Mouse (Mus musculus): ENCODE results near the gene Slc25a35. TPM values are rescaled to one million over a fixed set of nuclear protein-coding genes. Genes with fewer than 3 reads are reported as not detected.
"Not testable (repeated sequence)": the region's sequence is repeated elsewhere in the genome, so short reads cannot be mapped to it uniquely, and the experiment has no call there.

The Slc25a35 gene
- polyA plus RNA-seq, 1 experiment from 2014 or later: 7.6 TPM

GRCm38 (mm10) chr11:68973250-68974058, 5.5 kb downstream of the Slc25a35 start:
- H3K4me2 ChIP-seq (replicated peaks; ENCODE audit: low read depth, low read length): peak overlapping the region; percentile 75
- H3K9me3 ChIP-seq (ENCODE audit: low read length); H3K27me3 ChIP-seq (ENCODE audit: insufficient read depth, low read length); H3K27ac ChIP-seq (ENCODE audit: low read length); H3K36me3 ChIP-seq (ENCODE audit: insufficient read depth, low read length): not testable (repeated sequence)
- under 1% methylated on average over 37 of the region's 38 CpGs for WGBS
- peak overlapping the region; percentile 62 for H3K9ac ChIP-seq (replicated peaks; ENCODE audit: low read length)
- H3K4me1 ChIP-seq (ENCODE audit: insufficient read depth, low read length): peaks cover 14% of the 10 kb centered on the region
- peak overlapping the region; percentile 56 for H3K4me3 ChIP-seq (ENCODE audit: low read length)
- peak; percentile 91 for ATAC-seq (ENCODE audit: low FRiP score, low TSS enrichment)

- Histone ChIP-seq H3K27ac (ENCODE audit: low read length) (no peak overlapping the region), H3K4me2 (replicated peaks; ENCODE audit: low read depth, low read length) (peak overlapping the region; percentile 75), H3K27me3 (ENCODE audit: insufficient read depth, low read length) (no peaks in the 10 kb centered on the region), H3K36me3 (ENCODE audit: insufficient read depth, low read length) (no peaks in the 10 kb centered on the region), H3K9ac (replicated peaks; ENCODE audit: low read length) (peak overlapping the region; percentile 61), H3K4me1 (ENCODE audit: insufficient read depth, low read length) (peaks cover 10% of the 10 kb centered on the region), H3K4me3 (ENCODE audit: low read length) (peak overlapping the region; percentile 56), H3K9me3 (ENCODE audit: low read length) (no peaks in the 10 kb centered on the region)
- WGBS: 33% methylated on average over 6 of the region's 6 CpGs
- ATAC-seq (ENCODE audit: low FRiP score, low TSS enrichment): no peak
Measured at GRCm38 (mm10) chr11:68974059-68974450, 6.1 kb downstream of the Slc25a35 start.

GRCm38 (mm10) chr11:68975085-68975484, 7.2 kb downstream of the Slc25a35 start, which contains the start of gene Rangrf:
Rangrf (minus strand) TSS chr11:68975185.
- ATAC-seq (ENCODE audit: low FRiP score, low TSS enrichment): no peak
- H3K4me2 ChIP-seq (replicated peaks; ENCODE audit: low read depth, low read length): peak within 1 kb of the TSS; percentile 75
- no peaks in the 10 kb centered on the region for H3K9me3 ChIP-seq (ENCODE audit: low read length)
- H3K27me3 ChIP-seq (ENCODE audit: insufficient read depth, low read length): no peaks in the 10 kb centered on the region
- H3K4me3 ChIP-seq (ENCODE audit: low read length): peak within 1 kb of the TSS; percentile 56
- WGBS: 80% methylated on average over 7 of the region's 7 CpGs
- H3K27ac ChIP-seq (ENCODE audit: low read length): no peak within 1 kb of the TSS
- peaks cover 10% of the 10 kb centered on the region for H3K4me1 ChIP-seq (ENCODE audit: insufficient read depth, low read length)
- H3K9ac ChIP-seq (replicated peaks; ENCODE audit: low read length): peak within 1 kb of the TSS; percentile 61
- H3K36me3 ChIP-seq (ENCODE audit: insufficient read depth, low read length): no peaks in the 10 kb centered on the region

GRCm38 (mm10) chr11:68975601-68976000, 7.7 kb downstream of the Slc25a35 start:
- no peak for ATAC-seq (ENCODE audit: low FRiP score, low TSS enrichment)
- Histone ChIP-seq H3K9me3 (ENCODE audit: low read length) (no peaks in the 10 kb centered on the region), H3K4me2 (replicated peaks; ENCODE audit: low read depth, low read length) (no peak overlapping the region), H3K4me3 (ENCODE audit: low read length) (no peak overlapping the region), H3K4me1 (ENCODE audit: insufficient read depth, low read length) (peaks cover 7% of the 10 kb centered on the region), H3K27me3 (ENCODE audit: insufficient read depth, low read length) (no peaks in the 10 kb centered on the region), H3K36me3 (ENCODE audit: insufficient read depth, low read length) (no peaks in the 10 kb centered on the region), H3K27ac (ENCODE audit: low read length) (no peak overlapping the region), H3K9ac (replicated peaks; ENCODE audit: low read length) (no peak overlapping the region)
- 74% methylated on average over 1 of the region's 1 CpGs for WGBS

GRCm38 (mm10) chr11:68979320-68979733, 11.4 kb downstream of the Slc25a35 start:
- Histone ChIP-seq H3K9ac (replicated peaks; ENCODE audit: low read length) (no peak overlapping the region), H3K27me3 (ENCODE audit: insufficient read depth, low read length) (no peaks in the 10 kb centered on the region), H3K4me3 (ENCODE audit: low read length) (no peak overlapping the region), H3K9me3 (ENCODE audit: low read length) (no peaks in the 10 kb centered on the region), H3K36me3 (ENCODE audit: insufficient read depth, low read length) (no peaks in the 10 kb centered on the region), H3K27ac (ENCODE audit: low read length) (no peak overlapping the region), H3K4me2 (replicated peaks; ENCODE audit: low read depth, low read length) (no peak overlapping the region), H3K4me1 (ENCODE audit: insufficient read depth, low read length) (no peaks in the 10 kb centered on the region)
- 62% methylated on average over 5 of the region's 5 CpGs for WGBS
- no peak for ATAC-seq (ENCODE audit: low FRiP score, low TSS enrichment)

- no peak overlapping the region for H3K9ac ChIP-seq (replicated peaks; ENCODE audit: low read length)
- ATAC-seq (ENCODE audit: low FRiP score, low TSS enrichment): no peak
- H3K36me3 ChIP-seq (ENCODE audit: insufficient read depth, low read length): peaks cover 2% of the 10 kb centered on the region; the same call in 1 of the 2 replicates
- H3K27me3 ChIP-seq (ENCODE audit: insufficient read depth, low read length): no peaks in the 10 kb centered on the region
- no peak overlapping the region for H3K27ac ChIP-seq (ENCODE audit: low read length)
- no peaks in the 10 kb centered on the region for H3K4me1 ChIP-seq (ENCODE audit: insufficient read depth, low read length)
- no peaks in the 10 kb centered on the region for H3K9me3 ChIP-seq (ENCODE audit: low read length)
- WGBS: 59% methylated on average over 3 of the region's 3 CpGs
- H3K4me2 ChIP-seq (replicated peaks; ENCODE audit: low read depth, low read length): no peak overlapping the region
- no peak overlapping the region for H3K4me3 ChIP-seq (ENCODE audit: low read length)
Measured at GRCm38 (mm10) chr11:68980919-68981318, 13.0 kb downstream of the Slc25a35 start.

GRCm38 (mm10) chr11:68982639-68983369, 14.9 kb downstream of the Slc25a35 start:
- ATAC-seq (ENCODE audit: low FRiP score, low TSS enrichment): peak; percentile 71; the same call in 1 of the 2 replicates
- H3K4me3 ChIP-seq (ENCODE audit: low read length): no peak overlapping the region
- no peak overlapping the region for H3K4me2 ChIP-seq (replicated peaks; ENCODE audit: low read depth, low read length)
- H3K4me1 ChIP-seq (ENCODE audit: insufficient read depth, low read length): no peaks in the 10 kb centered on the region
- H3K9ac ChIP-seq (replicated peaks; ENCODE audit: low read length): no peak overlapping the region
- no peaks in the 10 kb centered on the region for H3K27me3 ChIP-seq (ENCODE audit: insufficient read depth, low read length)
- H3K27ac ChIP-seq (ENCODE audit: low read length): no peak overlapping the region
- peaks cover 13% of the 10 kb centered on the region for H3K36me3 ChIP-seq (ENCODE audit: insufficient read depth, low read length)
- 22% methylated on average over 4 of the region's 4 CpGs for WGBS
- H3K9me3 ChIP-seq (ENCODE audit: low read length): no peaks in the 10 kb centered on the region

GRCm38 (mm10) chr11:68987365-68987882, 19.5 kb downstream of the Slc25a35 start:
- Histone ChIP-seq H3K27me3 (ENCODE audit: insufficient read depth, low read length) (no peaks in the 10 kb centered on the region), H3K4me3 (ENCODE audit: low read length) (no peak overlapping the region), H3K36me3 (ENCODE audit: insufficient read depth, low read length) (peaks cover 55% of the 10 kb centered on the region), H3K27ac (ENCODE audit: low read length) (no peak overlapping the region), H3K4me1 (ENCODE audit: insufficient read depth, low read length) (no peaks in the 10 kb centered on the region), H3K4me2 (replicated peaks; ENCODE audit: low read depth, low read length) (no peak overlapping the region), H3K9ac (replicated peaks; ENCODE audit: low read length) (no peak overlapping the region), H3K9me3 (ENCODE audit: low read length) (no peaks in the 10 kb centered on the region)
- 81% methylated on average over 11 of the region's 11 CpGs for whole genome bisulfite sequencing
- ATAC-seq (ENCODE audit: low FRiP score, low TSS enrichment): no peak

GRCm38 (mm10) chr11:68988341-68988740, 20.4 kb downstream of the Slc25a35 start:
- H3K9ac ChIP-seq (replicated peaks; ENCODE audit: low read length): no peak overlapping the region
- no peak overlapping the region for H3K4me3 ChIP-seq (ENCODE audit: low read length)
- no peaks in the 10 kb centered on the region for H3K9me3 ChIP-seq (ENCODE audit: low read length)
- no peak overlapping the region for H3K27ac ChIP-seq (ENCODE audit: low read length)
- ATAC-seq (ENCODE audit: low FRiP score, low TSS enrichment): no peak; the same call in 1 of the 2 replicates
- no peak overlapping the region for H3K4me2 ChIP-seq (replicated peaks; ENCODE audit: low read depth, low read length)
- WGBS: 89% methylated on average over 17 of the region's 17 CpGs
- H3K27me3 ChIP-seq (ENCODE audit: insufficient read depth, low read length): no peaks in the 10 kb centered on the region
- H3K36me3 ChIP-seq (ENCODE audit: insufficient read depth, low read length): peaks cover 64% of the 10 kb centered on the region
- H3K4me1 ChIP-seq (ENCODE audit: insufficient read depth, low read length): no peaks in the 10 kb centered on the region

Measured in kidney, embryonic 16.5 days (tissue).